Mouse (Mus musculus) kidney, embryonic 16.5 days (tissue): Measurements from ENCODE around the gene Gtsf2. TPM values are rescaled to one million over a fixed set of nuclear protein-coding genes. Genes with fewer than 3 reads are reported as not detected.
"Not testable (repeated sequence)": the region's sequence is repeated elsewhere in the genome, so short reads cannot be mapped to it uniquely, and the experiment has no call there.

ENCODE experiments used
- ATAC-seq: fragments of 200-750 bp; cut with Nextera tagmentation; 2 replicates; pipeline ENCODE4 v1.8.0; 2017; ENCODE audit warnings: moderate TSS enrichment; ENCODE audit not compliant: low FRiP score, low TSS enrichment
- H3K27ac ChIP-seq: fragments of 300-500 bp; sonication (generic); 2 replicates; pipeline ENCODE4 v1.5.1; 2014; ENCODE audit warnings: low read length
- H3K27me3 ChIP-seq: fragments of 300-500 bp; sonication (generic); 2 replicates; pipeline ENCODE4 v1.6.1; 2014; ENCODE audit warnings: low read length, control low read depth, mixed read lengths; ENCODE audit not compliant: insufficient read depth
- H3K36me3 ChIP-seq: fragments of 300-500 bp; sonication (generic); 2 replicates; pipeline ENCODE4 v1.6.1; 2014; ENCODE audit warnings: low read length, control low read depth, mixed read lengths; ENCODE audit not compliant: insufficient read depth
- H3K4me1 ChIP-seq: fragments of 300-500 bp; sonication (generic); 2 replicates; pipeline ENCODE4 v1.6.1; 2014; ENCODE audit warnings: low read length, control low read depth, mixed read lengths; ENCODE audit not compliant: insufficient read depth
- H3K4me2 ChIP-seq: fragments of 300-500 bp; sonication (generic); replicated peaks from 2 replicates; pipeline ENCODE4 v1.6.1; 2014; ENCODE audit warnings: low read depth, low read length
- H3K4me3 ChIP-seq: fragments of 300-500 bp; sonication (generic); 2 replicates; pipeline ENCODE4 v1.5.1; 2014; ENCODE audit warnings: mild to moderate bottlenecking, low read length
- H3K9ac ChIP-seq: fragments of 300-500 bp; sonication (generic); replicated peaks from 2 replicates; pipeline ENCODE4 v1.6.1; 2014; ENCODE audit warnings: low read length
- H3K9me3 ChIP-seq: fragments of 300-500 bp; sonication (generic); 2 replicates; pipeline ENCODE4 v1.6.1; 2016; ENCODE audit warnings: low read length, control low read depth
- WGBS: fragments of 180-500 bp; shearing (Covaris S2); extraction: QIAGEN DNeasy Blood & Tissue Kit; methylation state at CpG from one replicate; pipeline ENCODE4 v1.1.7; 2014; 5-methylcytosine and 5-hydroxymethylcytosine counted together
- polyA plus RNA-seq: library from polyadenylated mRNA; unstranded; fragments of >200 nt; fragmentation: Nextera tagmentation; extraction: Ambion mirVana; gene quantifications from 2 replicates; pipeline ENCODE4 v1.2.1, GENCODE M21; 2015

Gtsf2 gene
- polyA plus RNA-seq, 1 experiment from 2014 or later = not detected

GRCm38 (mm10) chr15:103405586-103405985 is 42.7 kb downstream of the Gtsf2 start:
- ATAC-seq, H3K4me2 ChIP-seq, H3K36me3 ChIP-seq, H3K9me3 ChIP-seq, H3K9ac ChIP-seq, H3K27ac ChIP-seq, H3K4me1 ChIP-seq, H3K4me3 ChIP-seq, H3K27me3 ChIP-seq: not testable (repeated sequence)
- 84% methylated on average over 2 of the region's 3 CpGs for WGBS

DNA sequence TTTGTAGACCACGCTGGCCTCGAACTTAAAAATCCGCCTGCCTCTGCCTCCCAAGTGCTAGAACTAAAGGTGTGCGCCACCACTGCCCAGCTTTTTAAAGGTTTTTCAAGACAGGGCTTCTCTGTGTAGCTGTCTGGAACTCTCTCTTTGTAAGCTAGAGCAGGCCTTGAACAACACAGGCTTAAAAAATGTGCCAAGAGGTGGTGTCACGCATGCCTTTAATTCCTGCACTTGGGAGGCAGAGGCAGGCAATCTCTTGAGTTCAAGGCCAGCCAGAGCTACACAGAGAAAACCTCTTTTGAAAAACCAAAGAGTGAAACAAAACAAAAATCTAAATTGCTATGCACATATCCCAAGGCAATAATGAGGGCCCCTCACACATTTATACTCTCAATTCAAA is 46.9 kb downstream of the Gtsf2 start:
- Histone ChIP-seq H3K9me3 (no peaks in the 10 kb centered on the region), H3K4me1 (no peaks in the 10 kb centered on the region), H3K27ac (no peak overlapping the region), H3K4me3 (no peak overlapping the region), H3K36me3 (no peaks in the 10 kb centered on the region), H3K4me2 (no peak overlapping the region), H3K27me3 (no peaks in the 10 kb centered on the region), H3K9ac (no peak overlapping the region)
- ATAC-seq = no peak
- 91% methylated on average over 5 of the region's 5 CpGs for WGBS

DNA sequence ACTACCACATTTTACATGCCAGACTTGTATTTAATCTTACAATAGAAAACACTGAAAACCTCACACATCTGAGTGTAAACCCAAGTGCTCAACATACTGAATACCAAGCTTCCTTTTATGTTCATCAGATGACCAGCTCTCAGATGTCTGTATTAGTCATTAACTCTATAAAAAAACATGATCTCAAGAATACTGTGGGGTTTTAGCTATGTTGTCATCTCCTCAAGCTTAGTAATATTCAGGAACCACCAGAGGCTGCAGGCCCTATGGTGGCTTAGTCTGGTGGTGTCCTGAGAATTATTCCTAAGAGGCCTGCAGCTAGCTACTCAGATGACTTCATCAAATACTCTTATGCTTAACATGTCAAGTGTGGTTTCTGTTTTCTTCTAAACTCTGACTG is 54.7 kb downstream of the Gtsf2 start:
- Histone ChIP-seq H3K27me3 (no peaks in the 10 kb centered on the region), H3K4me3 (no peak overlapping the region), H3K9me3 (no peaks in the 10 kb centered on the region), H3K27ac (no peak overlapping the region), H3K36me3 (no peaks in the 10 kb centered on the region), H3K9ac (no peak overlapping the region), H3K4me1 (no peaks in the 10 kb centered on the region), H3K4me2 (no peak overlapping the region)
- no peak for ATAC-seq

Other genes with a start within 250 kb of the Gtsf2 start
- 109 and 120 TPM in 2 replicates for gene Cbx5, start 208.7 kb downstream of the Gtsf2 start, polyA plus RNA-seq
- 831 and 924 TPM in 2 replicates for gene Hnrnpa1, start 208.0 kb downstream of the Gtsf2 start, polyA plus RNA-seq
- gene Nfe2, start 190.1 kb downstream of the Gtsf2 start, polyA plus RNA-seq = 3.8 and 4.2 TPM in 2 replicates
- 324 and 333 TPM in 2 replicates for gene Copz1, start 175.8 kb downstream of the Gtsf2 start, polyA plus RNA-seq
- gene Gpr84, start 137.9 kb downstream of the Gtsf2 start, polyA plus RNA-seq = 0.30 and 0.67 TPM in 2 replicates
- gene Zfp385a, start 108.4 kb downstream of the Gtsf2 start, polyA plus RNA-seq = 12.4 and 14.4 TPM in 2 replicates
- 40.7 and 44.3 TPM in 2 replicates for gene Itga5, start 81.7 kb downstream of the Gtsf2 start, polyA plus RNA-seq
- 0.27 TPM in 1 of 2 replicates, not detected in the other for gene Gtsf1, start 18.0 kb downstream of the Gtsf2 start, polyA plus RNA-seq
- gene Nckap1l, start 5.3 kb upstream of the Gtsf2 start, polyA plus RNA-seq = 1.6 and 2.0 TPM in 2 replicates
- gene Pde1b, start 54.6 kb upstream of the Gtsf2 start, polyA plus RNA-seq = 4.7 and 4.8 TPM in 2 replicates
- 22.8 and 23.5 TPM in 2 replicates for gene Ppp1r1a, start 89.5 kb upstream of the Gtsf2 start, polyA plus RNA-seq
- gene Glycam1, start 116.6 kb upstream of the Gtsf2 start, polyA plus RNA-seq = not detected in 2 replicates